Mouse (Mus musculus): ENCODE measurements around the gene Gm21987. TPM values are rescaled to one million over a fixed set of nuclear protein-coding genes. Genes with fewer than 3 reads are reported as not detected.

The Gm21987 gene
- polyA plus RNA-seq, 1 experiment: 244 TPM

GRCm38 (mm10) chr16:38401468-38401867 lies 54.6 kb downstream of the Gm21987 start:
- Histone ChIP-seq H3K36me3 (ENCODE audit: control insufficient read depth) (no peaks in the 10 kb centered on the region; the same call in 1 of the 2 replicates), H3K4me1 (ENCODE audit: control insufficient read depth) (peaks cover 10% of the 10 kb centered on the region), H3K27me3 (ENCODE audit: control insufficient read depth) (peaks cover 9% of the 10 kb centered on the region), H3K9me3 (ENCODE audit: control insufficient read depth, low read length) (no peaks in the 10 kb centered on the region), H3K4me3 (replicated peaks) (no peak overlapping the region)
- TF ChIP-seq TAL1 (IDR thresholded peaks at IDR 0.05; ENCODE audit: low read length): no peak
- TF ChIP-seq GATA1 (IDR thresholded peaks at IDR 0.05; ENCODE audit: low read length): no peak

GRCm38 (mm10) chr16:38403639-38404038 lies 56.8 kb downstream of the Gm21987 start:
- H3K36me3 ChIP-seq (ENCODE audit: control insufficient read depth): no peaks in the 10 kb centered on the region; the same call in 1 of the 2 replicates
- no peaks in the 10 kb centered on the region for H3K9me3 ChIP-seq (ENCODE audit: control insufficient read depth, low read length)
- no peak for TF ChIP-seq GATA1 (IDR thresholded peaks at IDR 0.05; ENCODE audit: low read length)
- TF ChIP-seq TAL1 (IDR thresholded peaks at IDR 0.05; ENCODE audit: low read length): no peak
- no peak overlapping the region for H3K4me3 ChIP-seq (replicated peaks)
- H3K4me1 ChIP-seq (ENCODE audit: control insufficient read depth): peaks cover 16% of the 10 kb centered on the region
- H3K27me3 ChIP-seq (ENCODE audit: control insufficient read depth): peaks cover 9% of the 10 kb centered on the region

GRCm38 (mm10) chr16:38406293-38406692 lies 59.5 kb downstream of the Gm21987 start:
- no peaks in the 10 kb centered on the region for H3K9me3 ChIP-seq (ENCODE audit: control insufficient read depth, low read length)
- no peaks in the 10 kb centered on the region; the same call in 1 of the 2 replicates for H3K36me3 ChIP-seq (ENCODE audit: control insufficient read depth)
- no peak for TF ChIP-seq TAL1 (IDR thresholded peaks at IDR 0.05; ENCODE audit: low read length)
- TF ChIP-seq GATA1 (IDR thresholded peaks at IDR 0.05; ENCODE audit: low read length): no peak
- H3K4me1 ChIP-seq (ENCODE audit: control insufficient read depth): peaks cover 6% of the 10 kb centered on the region
- peaks cover 3% of the 10 kb centered on the region for H3K27me3 ChIP-seq (ENCODE audit: control insufficient read depth)
- no peak overlapping the region for H3K4me3 ChIP-seq (replicated peaks)

- H3K4me3 ChIP-seq (replicated peaks): no peak overlapping the region
- peaks cover 6% of the 10 kb centered on the region for H3K4me1 ChIP-seq (ENCODE audit: control insufficient read depth)
- no peaks in the 10 kb centered on the region; the same call in 1 of the 2 replicates for H3K36me3 ChIP-seq (ENCODE audit: control insufficient read depth)
- no peaks in the 10 kb centered on the region for H3K9me3 ChIP-seq (ENCODE audit: control insufficient read depth, low read length)
- no peak for TF ChIP-seq GATA1 (IDR thresholded peaks at IDR 0.05; ENCODE audit: low read length)
- TF ChIP-seq TAL1 (IDR thresholded peaks at IDR 0.05; ENCODE audit: low read length): no peak
- H3K27me3 ChIP-seq (ENCODE audit: control insufficient read depth): peaks cover 3% of the 10 kb centered on the region
These were observed 59.9 kb downstream of the Gm21987 start for GRCm38 (mm10) chr16:38406708-38407107.

- no peak overlapping the region for H3K4me3 ChIP-seq (replicated peaks)
- H3K9me3 ChIP-seq (ENCODE audit: control insufficient read depth, low read length): no peaks in the 10 kb centered on the region
- TF ChIP-seq TAL1 (IDR thresholded peaks at IDR 0.05; ENCODE audit: low read length) (no peak), GATA1 (IDR thresholded peaks at IDR 0.05; ENCODE audit: low read length) (no peak)
- H3K27me3 ChIP-seq (ENCODE audit: control insufficient read depth): peaks cover 3% of the 10 kb centered on the region
- peaks cover 6% of the 10 kb centered on the region for H3K4me1 ChIP-seq (ENCODE audit: control insufficient read depth)
- no peaks in the 10 kb centered on the region; the same call in 1 of the 2 replicates for H3K36me3 ChIP-seq (ENCODE audit: control insufficient read depth)
These were observed 60.7 kb downstream of the Gm21987 start for GRCm38 (mm10) chr16:38407584-38407983.

GRCm38 (mm10) chr16:38408416-38408815 lies 61.6 kb downstream of the Gm21987 start:
- no peaks in the 10 kb centered on the region; the same call in 1 of the 2 replicates for H3K36me3 ChIP-seq (ENCODE audit: control insufficient read depth)
- H3K4me3 ChIP-seq (replicated peaks): no peak overlapping the region
- H3K9me3 ChIP-seq (ENCODE audit: control insufficient read depth, low read length): no peaks in the 10 kb centered on the region
- peaks cover 3% of the 10 kb centered on the region for H3K27me3 ChIP-seq (ENCODE audit: control insufficient read depth)
- H3K4me1 ChIP-seq (ENCODE audit: control insufficient read depth): peaks cover 6% of the 10 kb centered on the region
- no peak for TF ChIP-seq TAL1 (IDR thresholded peaks at IDR 0.05; ENCODE audit: low read length)
- no peak for TF ChIP-seq GATA1 (IDR thresholded peaks at IDR 0.05; ENCODE audit: low read length)

Other genes with a start within 250 kb of the Gm21987 start
- not detected in 2 replicates for gene Nr1i2, start 52.2 kb upstream of the Gm21987 start, polyA plus RNA-seq (2012)
- not detected in 2 replicates for gene Maats1, start 4.9 kb upstream of the Gm21987 start, polyA plus RNA-seq (2012)
- gene Cox17, start within 50 bp of the Gm21987 start, polyA plus RNA-seq (2012): 56.0 and 110 TPM in 2 replicates
- gene Popdc2, start 15.2 kb downstream of the Gm21987 start, polyA plus RNA-seq (2012): 8.1 TPM in 2 replicates
- gene Pla1a, start 86.1 kb downstream of the Gm21987 start, polyA plus RNA-seq (2012): not detected in 2 replicates
- gene Adprh, start 105.7 kb downstream of the Gm21987 start, polyA plus RNA-seq (2012): 15.1 and 15.6 TPM in 2 replicates
- gene Cd80, start 108.5 kb downstream of the Gm21987 start, polyA plus RNA-seq (2012): not detected in 2 replicates
- gene Timmdc1, start 175.6 kb downstream of the Gm21987 start, polyA plus RNA-seq (2012): 2.8 and 3.2 TPM in 2 replicates
- gene Poglut1, start 203.2 kb downstream of the Gm21987 start, polyA plus RNA-seq (2012): 0.06 and 0.08 TPM in 2 replicates
- 0.34 TPM in 2 replicates for gene Tmem39a, start 211.7 kb downstream of the Gm21987 start, polyA plus RNA-seq (2012)